Mouse (Mus musculus) layer of hippocampus, adult 9-11 months (tissue): ENCODE measurements around the gene Ccdc163.
A peak's percentile ranks its signal among the peaks of the same experiment; 100 is the strongest.
"Not testable (repeated sequence)": the region's sequence is repeated elsewhere in the genome, so short reads cannot be mapped to it uniquely, and the experiment has no call there.

Source experiments
- DNase-seq: peaks from one replicate; pipeline ENCODE4 v3.0.0; 2022

The Ccdc163 gene

DNA sequence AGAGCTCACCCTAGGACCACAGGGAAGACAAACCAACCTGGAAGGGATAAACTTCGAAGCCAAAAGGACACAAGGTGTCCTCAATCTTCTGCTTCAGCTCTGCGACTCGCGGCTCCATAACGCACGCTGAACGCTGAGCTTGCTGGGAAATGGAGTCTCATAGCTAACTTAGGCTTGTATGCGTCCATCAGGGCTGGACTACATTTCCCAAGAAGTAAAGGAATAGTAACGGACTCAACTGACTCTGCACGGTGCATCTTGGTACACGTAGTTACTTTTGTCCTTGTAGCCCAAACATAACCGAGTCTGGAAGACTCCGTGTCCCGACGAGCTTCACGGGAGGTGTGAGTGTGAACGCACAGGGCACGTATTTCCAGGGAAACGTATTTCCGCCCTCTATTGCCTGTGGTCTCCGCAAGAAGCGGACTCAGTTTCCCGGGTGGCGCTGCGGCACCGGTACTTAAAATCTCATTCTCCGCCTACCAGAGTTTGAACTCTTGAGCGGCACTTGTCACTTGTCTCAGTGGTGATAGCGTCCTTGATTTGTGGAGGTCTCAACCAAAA is at the start of gene Ccdc163, which contains the start of gene Mmachc:
TSS of gene Ccdc163 (plus strand) at position 309 of the 564 bp plus-strand sequence.
TSS of gene Mmachc (minus strand) at position 206 of the 564 bp plus-strand sequence.
- DNase-seq = peak; percentile 99

DNA sequence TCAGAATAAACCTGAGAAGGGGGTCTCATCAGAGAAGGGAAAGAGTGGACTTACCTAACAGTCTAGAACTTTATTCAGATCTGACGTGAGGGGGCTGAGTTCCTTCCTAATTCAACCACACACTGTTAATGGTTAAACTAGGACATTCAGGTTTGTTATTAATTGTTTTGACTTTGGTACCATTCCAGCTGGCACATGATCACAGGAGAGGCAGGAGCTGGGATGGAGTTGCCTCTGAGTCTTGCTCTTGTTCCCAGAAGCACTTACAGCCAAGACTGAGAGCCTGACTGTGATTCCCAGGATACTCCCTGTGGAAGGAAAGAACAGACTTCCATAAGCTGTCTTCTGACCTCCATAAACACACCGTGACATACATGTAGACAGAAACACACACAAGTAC is 48.8 kb upstream of the Ccdc163 start:
- DNase-seq = no peak

DNA sequence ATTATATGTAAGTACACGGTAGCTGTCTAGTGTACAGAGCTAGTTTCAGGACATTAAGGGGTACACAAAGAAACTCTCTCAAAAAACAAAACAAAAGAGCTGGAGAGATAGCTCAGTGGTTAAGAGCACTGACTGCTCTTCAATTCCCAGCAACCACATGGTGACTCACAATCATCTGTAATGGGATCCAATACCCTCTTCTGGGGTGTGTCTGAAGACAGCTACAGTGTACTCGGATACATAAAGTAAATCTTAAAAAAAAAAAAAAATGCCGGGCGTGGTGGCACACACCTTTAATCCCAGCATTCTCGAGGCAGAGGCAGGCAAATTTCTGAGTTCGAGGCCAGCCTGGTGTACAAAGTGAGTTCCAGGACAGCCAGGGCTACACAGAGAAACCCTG is 48.4 kb upstream of the Ccdc163 start:
- not testable (repeated sequence) for DNase-seq

DNA sequence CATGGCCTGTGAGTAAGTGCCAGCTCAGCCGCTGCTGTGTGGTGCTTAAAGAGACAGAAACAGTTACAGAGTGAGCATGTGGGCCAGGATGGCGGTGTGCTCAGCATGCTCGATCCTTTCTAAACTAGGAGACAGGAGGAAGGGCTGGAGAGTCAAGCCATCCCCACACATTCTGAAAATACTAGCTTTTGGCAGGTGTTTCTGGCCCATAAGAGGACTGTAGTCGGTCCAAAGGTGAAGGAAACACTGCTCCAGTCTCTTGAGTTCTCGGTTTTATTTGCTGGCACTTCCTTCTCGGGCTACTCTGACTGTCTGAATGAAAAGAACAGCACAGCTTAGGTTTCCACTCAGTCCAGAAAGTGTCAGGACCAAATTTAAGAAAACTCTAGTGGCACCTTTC is 47.5 kb upstream of the Ccdc163 start:
- no peak for DNase-seq

DNA sequence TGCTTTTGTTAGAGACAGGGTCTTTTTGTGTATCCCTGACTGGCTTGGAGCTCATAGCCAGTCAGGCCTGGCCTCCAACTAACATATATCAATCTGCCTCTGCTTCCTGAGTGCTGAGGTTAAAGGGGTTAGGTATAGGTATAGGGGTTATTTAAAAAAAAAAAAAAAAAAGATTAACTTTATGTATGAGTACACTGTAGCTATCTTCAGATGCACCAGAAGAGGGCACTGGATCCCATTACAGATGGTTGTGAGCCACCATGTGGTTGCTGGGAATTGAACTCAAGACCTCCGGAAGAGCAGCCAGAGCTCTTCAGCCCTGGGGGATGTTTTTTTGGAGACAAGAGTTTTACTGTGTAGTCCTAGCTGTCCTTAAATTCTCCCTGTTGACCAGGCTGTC is 46.3 kb upstream of the Ccdc163 start:
- no peak for DNase-seq

DNA sequence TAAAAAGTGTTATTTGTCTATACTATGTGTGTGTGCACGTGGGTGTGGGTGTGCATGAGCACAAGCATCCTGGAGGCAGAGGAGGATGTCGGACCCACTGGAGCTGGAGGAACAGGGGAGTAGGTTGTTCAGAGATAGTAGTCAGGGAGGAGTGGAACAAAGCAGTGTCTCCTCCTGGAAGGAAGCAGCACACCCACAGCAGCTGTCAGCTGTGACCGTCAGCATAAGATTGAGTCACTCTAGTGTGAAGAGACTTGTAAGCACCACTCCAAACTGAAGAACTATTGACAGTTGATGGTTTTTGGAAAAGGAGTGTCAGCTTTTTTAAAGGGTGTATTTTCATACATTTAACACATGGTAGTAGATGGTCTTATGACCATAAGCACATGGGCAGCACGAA is 41.7 kb upstream of the Ccdc163 start:
- no peak for DNase-seq

DNA sequence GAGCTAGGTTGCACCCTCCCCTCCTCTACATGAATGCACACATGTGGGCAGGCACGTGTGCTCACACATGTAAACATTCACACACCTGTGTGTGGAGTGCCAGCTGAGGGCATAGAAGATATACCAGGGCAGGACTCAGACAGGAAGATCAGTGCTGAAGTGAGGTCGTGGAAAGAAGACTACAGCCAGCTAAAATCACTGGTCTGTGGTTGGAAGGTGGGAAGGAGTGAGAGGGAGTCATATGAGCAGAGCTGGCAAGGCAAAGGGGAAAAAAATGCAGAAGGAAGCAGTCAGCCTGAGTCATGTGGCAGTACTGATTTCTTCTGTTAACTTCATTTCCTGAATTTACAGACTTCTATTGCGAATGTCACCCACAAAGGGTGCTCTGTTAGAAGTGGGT is 40.2 kb upstream of the Ccdc163 start:
- peak; percentile 52 for DNase-seq

DNA sequence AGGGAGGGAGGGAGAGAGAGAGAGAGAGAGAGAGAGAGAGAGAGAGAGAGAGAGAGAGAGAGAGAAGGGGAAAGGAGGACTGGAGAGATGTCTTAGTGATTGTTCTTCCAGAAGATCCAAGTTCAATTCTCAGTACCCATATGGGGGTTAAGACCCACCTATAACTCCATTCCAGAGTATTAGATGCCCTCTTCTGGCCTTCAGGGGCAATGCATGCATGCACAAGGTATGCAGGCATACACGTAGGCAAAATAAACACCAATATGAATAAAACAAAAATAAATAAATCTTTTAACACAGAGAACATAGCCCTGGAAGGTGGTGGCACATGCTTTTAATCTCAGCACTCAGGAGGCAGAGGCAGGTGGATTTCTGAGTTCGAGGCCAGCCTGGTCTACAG is 39.0 kb upstream of the Ccdc163 start:
- DNase-seq = no peak

DNA sequence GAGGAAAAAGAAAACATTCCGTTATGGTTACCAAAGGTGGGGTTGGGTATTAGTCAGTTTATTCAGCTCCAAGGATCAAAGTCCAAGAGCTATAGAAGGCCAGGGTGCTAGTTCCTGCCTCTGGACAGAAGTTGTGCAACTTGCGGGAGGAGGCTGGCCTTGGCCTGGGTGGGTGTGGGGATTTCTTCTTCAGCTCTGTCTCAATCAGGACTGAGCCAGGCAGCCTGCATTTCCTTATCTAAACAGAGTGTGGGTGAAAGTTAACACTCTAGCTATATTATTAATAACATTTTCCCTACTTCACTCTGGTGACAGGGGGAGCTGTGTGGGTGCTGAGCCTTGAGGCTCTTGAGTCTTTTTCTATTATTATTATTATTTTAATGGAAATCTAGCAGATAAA is 35.5 kb upstream of the Ccdc163 start:
- peak; percentile 44 for DNase-seq

DNA sequence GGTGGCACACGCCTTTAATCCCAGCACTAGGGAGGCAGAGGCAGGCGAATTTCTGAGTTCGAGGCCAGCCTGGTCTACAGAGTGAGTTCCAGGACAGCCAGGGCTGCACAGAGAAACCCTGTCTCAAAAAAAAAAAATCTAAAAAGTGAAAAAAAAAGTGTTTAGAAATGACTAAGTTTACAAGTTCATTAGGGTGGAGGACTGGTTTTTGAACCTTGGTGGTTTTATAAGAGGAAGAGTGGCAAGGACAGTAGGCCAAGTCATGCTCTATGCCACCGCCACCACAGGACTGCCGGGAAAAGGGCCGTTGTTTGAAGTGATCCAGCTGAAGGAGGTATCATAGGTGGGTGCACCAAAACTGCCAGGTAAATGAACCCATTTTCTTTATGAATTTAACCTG is 33.5 kb upstream of the Ccdc163 start:
- not testable (repeated sequence) for DNase-seq

DNA sequence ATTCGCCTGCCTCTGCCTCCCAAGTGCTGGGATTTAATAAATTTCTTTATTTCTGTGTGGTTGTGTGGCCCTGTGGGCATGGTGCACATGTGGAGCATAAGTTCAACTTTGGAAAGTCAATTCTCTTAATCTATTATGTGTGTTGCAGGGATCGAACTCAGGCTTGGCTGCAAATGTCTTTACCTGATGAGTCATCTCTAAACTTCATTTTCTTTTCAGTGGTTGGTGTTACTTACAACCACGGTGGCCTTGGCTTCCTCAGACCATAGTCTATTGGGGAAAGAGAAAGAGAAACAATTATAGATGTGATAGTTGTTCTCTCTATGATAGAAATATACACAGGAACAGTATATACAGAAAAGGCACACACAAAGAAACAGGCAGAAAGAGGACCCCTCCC is 32.3 kb upstream of the Ccdc163 start:
- DNase-seq = no peak

DNA sequence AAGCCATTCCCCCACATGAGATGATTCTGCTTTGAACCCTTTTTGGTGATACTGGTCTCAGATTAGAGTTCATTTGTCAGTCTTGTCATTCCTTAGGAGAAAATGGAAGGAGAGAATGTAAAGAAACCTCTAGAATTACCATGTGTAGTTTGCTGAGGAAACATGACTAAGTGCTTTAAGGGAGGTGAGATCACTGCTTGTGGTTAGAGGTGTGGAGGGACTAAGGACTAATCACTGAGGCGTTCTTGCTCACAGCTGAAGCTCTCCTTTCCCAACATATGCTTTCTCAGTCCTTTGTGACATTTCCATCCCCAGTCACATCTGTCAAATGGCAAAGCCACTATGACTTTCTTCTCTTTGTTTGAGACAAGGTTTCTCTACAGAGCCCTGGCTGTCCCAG is 30.5 kb upstream of the Ccdc163 start:
- DNase-seq = no peak

DNA sequence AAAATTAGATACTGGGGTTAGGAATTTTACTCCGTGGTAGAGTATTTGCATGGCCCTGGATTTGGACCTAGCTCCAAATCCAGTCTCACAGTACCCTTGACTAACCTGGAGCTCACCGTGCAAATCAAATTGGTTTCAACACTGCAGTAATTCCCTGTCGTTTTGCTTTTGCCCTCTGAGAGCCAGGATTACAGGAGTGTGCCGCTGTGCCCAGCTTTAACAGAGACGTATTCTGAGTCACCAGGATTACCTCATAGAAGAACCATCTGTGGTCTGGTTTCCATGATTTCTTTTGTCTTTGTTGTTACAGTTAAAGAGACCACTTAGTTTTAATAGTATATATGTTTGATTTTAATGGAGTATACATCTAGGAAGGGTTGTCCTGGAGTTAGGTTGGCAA is 29.2 kb upstream of the Ccdc163 start:
- no peak for DNase-seq

DNA sequence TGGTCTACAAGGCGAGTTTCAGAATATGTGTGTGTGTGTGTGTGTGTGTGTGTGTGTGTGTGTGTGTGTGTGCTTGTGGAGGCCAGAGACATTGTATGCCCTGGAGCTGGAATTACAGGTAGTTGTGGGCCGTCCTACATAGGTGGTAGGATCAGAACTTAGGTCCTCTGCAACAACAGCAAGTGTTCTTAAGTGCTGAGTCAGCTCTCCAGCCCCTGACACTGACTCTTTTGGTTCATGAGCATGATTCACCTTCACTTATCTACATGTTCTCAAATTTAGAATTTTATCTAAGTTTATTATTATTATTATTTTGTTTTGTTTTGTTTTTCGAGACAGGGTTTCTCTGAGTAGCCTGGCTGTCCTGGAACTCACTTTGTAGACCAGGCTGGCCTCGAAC is 27.8 kb upstream of the Ccdc163 start:
- not testable (repeated sequence) for DNase-seq

DNA sequence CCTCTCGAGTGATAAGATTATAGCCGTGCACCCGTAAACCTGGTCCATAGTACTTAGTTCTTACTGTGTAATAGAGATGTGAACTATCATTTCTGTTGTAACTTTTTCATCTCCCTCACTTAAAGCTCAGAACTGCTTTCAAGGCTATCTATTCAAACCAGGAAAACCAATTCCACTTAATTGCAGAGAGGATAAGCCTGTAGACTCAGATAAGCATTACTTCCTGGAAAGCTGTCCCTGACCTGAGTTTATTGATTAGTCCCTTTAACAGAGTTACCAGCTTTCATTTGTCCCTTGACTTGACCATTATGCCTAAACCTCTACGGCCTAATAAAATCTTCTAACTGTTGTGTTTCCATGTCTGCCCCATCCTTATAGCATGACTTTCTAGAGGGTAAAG is 24.4 kb upstream of the Ccdc163 start:
- DNase-seq = no peak

DNA sequence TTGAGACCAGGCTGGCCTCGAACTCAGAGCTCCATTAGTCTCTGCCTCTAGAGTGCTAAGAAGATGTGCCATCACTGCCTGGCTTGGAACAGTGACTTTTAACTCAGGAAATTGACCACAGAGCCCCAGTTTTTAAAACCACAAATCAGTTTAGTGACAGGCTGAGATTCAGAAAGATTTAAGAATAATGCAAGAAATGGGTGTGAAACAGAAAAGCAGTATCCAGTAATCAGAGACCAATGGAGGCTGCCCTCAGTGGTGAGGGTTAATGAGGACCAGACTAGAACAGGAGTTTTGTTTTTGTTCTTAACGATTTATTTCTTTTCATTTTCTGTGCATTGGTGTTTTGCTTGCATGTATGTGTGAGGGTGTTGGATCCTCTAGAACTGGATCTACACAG is 23.6 kb upstream of the Ccdc163 start:
- no peak for DNase-seq

DNA sequence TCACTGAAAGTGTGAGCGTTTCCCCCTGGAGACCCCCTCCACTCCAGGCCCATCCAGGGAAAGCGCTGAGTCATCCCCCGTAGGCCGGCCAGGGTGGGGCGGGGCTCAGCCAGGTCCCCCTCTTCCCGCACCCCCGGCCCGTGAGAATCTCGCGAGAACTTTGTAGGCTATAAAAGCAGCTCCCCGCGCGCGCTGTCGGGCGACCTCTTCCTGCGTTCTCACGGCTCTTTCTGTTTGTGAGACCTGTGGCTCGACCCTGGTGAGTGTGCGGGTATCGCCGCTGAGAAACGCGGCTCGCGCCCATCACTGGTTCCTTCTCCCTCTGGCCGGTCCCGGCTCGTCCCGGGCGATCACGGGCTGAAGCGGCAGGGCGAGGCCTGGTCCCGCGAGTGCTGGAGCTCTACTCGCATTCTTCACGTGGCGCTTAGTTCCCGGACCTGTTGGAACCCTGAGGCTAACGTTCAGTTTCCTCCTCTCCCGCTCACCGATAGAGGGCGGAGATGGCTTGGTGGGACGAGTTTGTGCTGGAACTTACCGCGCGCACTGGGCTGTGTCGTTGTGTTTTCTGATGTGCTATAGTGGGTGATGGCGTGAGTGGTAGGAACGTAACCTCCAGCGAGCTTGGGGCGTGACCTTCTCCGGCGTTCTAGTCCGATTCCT is 22.8 kb upstream of the Ccdc163 start, which contains the start of gene Prdx1:
TSS of gene Prdx1 (plus strand) at position 143 of the 660 bp plus-strand sequence.
- DNase-seq = peak; percentile 89

DNA sequence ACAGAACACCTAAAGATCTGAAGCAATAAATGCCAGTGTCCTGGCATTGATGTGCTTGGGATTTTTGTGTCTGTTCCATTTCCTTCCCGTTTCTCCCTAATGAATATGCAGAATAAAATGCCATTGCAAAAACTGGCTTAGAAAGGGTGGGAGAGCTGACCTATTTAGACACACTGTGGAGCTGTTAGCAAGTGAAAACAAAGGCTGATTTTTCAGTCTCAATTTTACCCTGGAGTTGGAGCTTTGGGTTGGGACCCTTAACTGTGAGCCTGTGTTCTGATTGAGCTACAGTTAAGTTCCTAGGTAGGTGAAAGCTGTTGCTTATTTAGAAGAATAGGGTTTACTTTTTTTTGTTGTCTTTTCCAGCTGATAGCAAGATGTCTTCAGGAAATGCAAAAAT is 21.3 kb upstream of the Ccdc163 start:
- no peak for DNase-seq

DNA sequence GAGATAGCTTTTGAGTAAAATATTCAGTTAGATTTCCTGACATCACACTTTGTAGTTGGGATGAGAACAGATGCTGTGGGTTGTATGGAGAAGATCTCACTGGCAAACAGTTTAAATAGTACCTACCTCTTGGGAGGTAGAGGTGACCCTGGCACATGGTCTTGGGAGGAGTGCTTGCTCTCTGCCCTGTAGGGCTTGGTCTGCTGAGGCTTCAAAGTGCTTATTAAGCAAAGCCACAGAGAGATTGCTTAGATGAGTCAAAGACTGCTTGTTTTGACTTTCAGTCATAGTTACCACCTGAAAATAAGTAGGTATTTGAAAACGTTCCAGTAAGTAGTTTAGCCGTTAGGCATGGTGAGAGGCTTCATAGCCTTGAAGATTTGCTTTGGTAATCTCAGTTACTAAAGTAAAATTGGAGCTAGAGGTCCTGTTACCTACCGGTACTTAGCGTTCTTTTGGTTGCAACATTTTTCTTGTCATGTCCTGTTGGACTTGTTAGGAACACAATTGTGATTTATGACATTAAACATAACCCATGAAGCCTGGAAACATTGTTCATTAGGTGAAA is 18.9 kb upstream of the Ccdc163 start:
- DNase-seq = no peak

DNA sequence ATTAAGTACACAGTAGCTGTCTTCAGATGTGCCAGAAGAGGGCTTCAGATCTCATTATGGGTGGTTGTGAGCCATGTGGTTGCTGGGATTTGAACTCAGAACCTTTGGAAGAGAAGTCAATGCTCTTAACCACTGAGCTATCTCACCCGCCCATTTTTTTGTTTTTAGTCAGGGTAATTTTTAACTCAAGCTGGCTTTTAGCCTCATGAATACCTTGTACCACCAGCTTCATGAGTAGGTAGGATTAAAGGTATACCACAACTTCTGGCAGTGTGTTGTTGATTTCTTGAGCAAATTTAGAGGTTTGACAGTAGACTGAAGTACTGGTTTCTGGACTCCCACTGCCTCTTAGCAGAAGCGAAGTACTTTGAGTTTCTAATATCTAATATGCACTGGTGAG is 16.2 kb upstream of the Ccdc163 start:
- no peak for DNase-seq

DNA sequence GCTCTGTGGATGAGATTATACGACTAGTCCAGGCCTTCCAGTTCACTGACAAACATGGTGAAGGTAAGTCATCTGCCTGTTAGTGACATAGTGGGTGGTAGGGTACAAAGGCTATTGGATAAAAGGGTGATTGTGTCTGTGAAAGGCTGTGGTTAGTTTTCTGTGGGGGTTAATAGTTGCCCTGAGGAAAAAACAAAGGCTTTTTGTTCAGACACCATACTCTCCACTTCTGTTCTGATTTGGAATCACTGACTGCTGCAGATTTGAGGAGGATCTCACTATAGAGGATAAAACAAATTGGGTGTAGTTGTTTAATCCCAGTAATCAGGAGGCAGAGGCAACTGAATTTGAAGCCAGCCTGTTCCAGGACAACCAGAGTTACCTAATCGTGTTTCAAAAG is 14.5 kb upstream of the Ccdc163 start:
- no peak for DNase-seq

DNA sequence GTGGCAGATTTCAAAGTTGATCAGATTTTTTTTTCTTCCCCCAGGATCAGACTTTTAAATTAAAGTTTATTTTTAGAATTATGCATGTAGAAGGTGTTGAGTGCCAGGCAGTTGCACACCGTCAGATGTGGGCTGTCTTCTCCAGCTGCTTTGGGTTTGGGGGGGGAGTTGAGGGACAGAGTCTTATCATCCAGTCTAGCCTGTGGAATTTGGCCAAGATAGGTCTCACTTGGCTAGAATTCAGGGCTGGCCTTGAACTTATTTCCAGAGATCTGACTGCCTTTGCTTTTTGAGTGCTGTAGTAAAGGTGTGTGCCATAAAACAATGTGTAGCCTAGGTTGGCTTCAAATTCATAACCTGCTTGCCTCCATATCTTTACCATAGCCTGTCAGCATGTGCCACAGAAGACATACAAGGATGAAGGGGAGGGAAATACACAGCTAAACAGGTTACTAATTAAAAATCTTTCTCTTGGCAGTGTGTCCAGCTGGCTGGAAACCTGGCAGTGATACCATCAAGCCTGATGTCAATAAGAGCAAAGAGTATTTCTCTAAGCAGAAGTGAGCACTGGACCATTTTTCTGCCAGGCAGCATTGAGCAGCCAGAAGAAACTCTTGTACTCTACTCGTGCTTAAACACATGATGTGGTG is 9.5 kb upstream of the Ccdc163 start:
- DNase-seq = no peak

DNA sequence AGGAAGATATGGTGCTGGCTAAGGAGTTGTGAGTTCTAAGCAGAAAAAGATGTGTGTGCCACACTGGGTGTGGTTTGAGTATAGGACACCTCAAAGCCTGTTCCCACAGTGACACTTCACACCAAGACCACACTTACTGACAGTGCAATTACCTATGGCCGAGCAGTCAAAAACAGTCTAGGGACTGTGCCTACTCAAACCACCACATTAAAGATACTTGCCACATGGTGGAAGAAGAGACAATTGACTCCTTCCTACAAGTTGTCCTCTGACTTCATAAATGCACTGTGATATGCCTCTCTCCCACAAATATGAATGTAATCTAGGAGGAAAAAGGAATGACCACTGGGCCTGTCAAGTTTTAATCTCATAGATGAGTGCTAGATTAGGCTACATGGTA is 7.3 kb upstream of the Ccdc163 start:
- no peak for DNase-seq

DNA sequence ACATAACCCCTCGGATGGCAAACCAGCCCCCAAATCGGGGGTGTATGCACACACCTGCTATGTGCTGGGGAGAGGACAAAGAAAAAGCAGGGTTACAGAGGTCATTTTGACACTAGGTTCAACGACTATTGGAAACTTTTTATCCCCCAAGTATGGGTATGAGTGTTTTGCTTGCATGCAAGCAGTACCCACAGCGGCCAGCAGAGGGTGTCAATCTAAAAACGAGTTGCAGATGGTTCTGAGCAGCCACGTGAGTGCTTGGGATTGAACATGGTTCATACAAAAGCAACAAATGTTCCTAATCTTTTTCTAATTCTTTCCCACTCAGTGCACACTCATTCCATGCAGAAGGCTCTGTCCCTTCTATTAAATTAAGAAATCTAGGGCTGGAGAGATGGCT is 4.5 kb upstream of the Ccdc163 start:
- DNase-seq = no peak
